Mouse (Mus musculus): ENCODE measurements at regions not wholly inside any gene's neighbourhood (a gene's known extent, or its start where the extent isn't known, plus 50 kb on each side); places are given as distances from the start of the nearest gene placed in this dataset.

DNA sequence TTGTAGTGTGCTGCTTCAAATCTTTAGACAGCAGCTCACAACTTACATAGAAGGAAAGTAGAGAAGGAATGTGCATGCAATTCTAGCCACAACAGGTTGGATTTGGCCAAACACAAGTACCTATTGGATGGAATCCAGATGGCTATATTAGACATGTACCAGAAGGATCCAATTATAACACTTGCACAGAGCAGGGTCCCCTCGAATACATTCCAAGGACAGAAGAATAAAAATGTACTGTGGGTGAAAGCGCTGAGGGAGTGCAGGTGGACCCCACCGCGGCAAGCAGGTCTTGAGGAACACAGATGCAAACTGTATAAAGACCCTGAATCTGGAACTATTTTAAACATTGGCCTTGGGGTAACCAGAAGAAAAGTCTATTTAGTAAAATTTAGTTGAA lies 497.8 kb upstream of the Adgrl2 start:
- no peak for TF ChIP-seq EP300 (optimal IDR thresholded peaks at IDR 0.05)
- no peak for TF ChIP-seq CTCF (IDR thresholded peaks at IDR 0.05; ENCODE audit: low read depth)
